Mouse (Mus musculus) cerebellum, postnatal 10 days (tissue): Measurements from ENCODE around the gene Tmem238l.
A peak's percentile ranks its signal among the peaks of the same experiment; 100 is the strongest.

Experiments used
- DNase-seq, 2 experiments: peaks; one replicate each; pipeline ENCODE4 v3.0.0; 2021; ENCODE audit warnings: mixed read lengths in 2 of 2

The Tmem238l gene

DNA sequence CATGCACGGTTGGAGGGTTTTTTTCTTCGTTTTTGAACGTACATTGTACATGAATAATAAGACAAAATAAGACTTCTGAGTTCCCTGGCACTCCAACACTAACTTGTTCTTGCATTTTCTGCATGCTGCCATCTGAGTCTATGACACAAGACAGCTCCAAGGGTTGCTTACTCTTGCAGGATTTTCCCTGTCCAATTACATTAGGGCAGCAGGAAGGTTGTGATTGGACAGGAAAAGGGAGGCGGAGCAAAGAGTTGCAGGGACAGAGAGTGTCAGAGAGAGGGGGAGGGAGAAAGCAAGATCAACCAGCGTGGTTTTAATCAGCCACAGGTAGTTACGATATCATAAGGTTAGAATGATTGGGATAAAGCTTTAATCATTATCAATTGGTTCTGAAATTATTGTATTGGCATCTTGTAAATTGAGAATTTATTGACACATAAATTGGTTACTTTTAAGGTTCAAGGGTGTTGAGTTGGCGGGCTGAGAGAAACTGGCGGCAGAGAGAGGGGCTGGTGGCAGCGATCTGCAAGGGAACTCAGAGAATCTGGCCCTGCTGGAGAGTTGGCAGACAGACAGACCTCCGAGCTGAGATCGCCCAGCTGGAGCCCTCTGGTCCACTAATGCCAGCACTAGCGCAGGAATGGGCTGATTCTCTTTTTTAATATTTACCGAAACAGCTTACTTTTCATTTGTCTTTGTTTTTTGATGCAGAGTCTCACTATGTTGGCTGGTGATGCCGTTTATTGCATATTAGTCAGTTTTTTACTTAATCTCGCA, 25.1 kb downstream of the Tmem238l start:
- peak; percentile 53 to 74 for DNase-seq

DNA sequence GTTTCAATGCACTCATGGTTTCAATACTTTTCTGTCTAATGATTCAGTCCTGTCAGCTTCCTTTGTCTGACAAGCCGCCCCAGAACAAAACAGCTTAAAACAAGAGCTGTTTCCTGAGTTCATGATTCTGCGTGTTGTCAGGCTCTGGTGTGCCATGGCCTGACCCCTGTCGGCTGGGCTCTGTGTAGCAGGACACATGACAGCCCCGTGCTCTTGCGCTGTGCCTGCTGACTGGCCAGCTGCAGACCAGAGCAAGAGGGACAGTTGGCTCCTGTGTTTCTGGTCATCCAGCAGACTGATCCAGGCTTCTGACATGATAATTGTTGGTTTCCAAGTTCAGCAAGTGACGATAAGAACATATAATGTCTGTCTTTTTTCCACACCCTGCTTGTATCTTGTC, 26.4 kb downstream of the Tmem238l start:
- peak; percentile 69 to 71 for DNase-seq

DNA sequence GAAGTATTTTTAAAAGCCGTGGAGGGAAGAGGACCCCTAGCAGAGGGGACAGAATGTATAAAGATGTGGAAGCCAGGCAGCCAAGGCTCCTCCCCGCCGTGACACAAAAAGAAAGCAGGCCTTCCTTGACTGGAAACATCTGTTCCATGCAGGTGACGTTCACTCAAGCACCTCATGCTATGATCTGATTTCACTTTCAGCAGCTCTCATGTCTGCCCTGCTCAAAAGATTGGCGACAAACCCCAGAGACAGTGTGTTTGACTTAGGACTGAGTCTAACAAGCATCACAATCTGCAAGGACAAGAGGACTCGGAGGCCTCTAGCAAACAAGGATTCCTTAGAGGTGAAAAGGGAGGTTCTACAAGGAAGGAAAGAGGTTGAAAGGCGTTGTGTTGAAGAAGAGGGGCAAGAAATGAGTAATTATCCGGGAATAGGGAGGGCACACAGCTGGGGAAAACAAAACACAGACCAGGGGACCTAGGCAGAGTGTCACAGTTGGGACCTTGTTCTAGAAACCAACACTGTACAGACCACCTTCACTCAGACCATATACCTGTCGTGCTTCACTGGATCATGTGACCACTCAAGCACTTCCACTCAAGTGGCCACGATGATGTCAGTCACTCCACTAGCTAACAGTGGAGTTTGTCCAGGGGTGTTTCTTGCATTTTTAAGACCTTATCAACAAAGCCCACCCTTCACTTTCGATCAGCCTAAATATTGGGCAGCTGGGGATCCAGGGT, 27.2 kb downstream of the Tmem238l start:
- no peak for DNase-seq

DNA sequence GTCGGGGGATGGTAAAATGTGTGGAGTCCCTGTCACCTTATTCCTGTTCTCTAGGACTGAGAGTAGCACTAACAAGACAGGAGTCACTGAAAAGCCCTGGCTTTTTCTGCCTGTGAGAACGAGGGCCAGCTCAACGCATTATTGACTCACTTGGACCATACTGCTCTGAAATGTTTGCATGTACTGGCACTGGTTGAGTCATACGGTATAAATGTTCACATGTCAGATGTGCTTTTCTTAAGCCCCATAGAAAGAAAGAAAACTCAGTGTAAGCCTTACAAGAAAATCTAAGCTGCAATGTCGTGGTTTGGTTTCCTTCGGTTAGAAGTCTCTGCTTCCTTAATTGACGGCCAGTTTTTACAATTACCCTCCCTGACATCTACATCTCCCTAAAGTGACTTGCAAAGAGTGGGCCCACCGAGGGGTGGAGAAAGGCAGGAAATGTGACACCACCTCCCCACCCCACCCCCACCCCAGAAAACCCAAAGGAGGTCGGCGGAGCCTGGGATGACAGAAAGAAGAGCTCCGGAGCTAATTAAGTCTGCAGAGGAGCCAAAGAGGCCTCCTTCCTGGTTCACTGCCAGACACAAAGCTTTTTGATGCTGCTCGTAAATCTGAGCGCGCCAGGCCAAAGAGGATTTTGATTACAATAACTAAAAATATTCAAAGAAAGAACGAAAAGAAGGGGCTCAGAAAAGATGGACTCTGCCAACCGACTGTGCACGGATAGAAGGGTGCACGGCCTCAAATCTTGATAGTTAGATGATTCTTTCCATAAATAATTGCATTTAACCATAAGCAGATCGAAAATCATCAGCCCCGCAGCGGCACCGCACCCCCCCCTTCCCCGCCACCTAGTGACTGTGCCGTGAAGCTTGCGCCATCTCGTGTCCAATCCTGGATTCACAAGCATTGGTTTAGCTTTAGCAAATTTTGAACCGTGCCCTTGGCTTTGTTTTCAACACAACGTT, 28.0 kb downstream of the Tmem238l start:
- peak; percentile 91 to 93 for DNase-seq

DNA sequence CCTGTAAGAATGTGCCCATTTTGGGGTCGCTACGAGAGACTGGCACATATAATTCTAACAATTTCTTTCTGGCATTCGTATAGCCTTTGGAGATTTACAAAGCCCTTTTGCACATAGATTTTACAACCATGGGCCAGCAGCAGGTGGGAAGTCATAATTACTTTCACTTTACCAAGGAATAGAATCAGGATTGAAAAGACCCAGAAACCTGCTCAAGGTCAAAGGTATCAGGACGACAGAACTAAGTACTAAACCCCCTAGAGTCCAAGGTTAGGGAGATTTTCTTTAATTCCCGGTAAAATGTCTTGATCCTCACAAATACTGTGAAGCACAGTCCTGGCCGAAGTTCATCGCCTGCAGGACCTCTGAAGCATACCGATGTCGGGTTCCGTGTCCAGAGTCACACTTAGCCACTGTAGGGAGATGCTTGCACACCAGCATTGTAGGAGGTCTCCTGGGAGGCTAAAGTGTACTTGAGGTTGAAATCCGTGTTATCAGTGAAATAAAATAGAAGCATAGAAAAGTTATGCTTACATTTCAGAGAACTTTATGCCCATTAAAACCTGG, 28.8 kb downstream of the Tmem238l start:
- no peak for DNase-seq

DNA sequence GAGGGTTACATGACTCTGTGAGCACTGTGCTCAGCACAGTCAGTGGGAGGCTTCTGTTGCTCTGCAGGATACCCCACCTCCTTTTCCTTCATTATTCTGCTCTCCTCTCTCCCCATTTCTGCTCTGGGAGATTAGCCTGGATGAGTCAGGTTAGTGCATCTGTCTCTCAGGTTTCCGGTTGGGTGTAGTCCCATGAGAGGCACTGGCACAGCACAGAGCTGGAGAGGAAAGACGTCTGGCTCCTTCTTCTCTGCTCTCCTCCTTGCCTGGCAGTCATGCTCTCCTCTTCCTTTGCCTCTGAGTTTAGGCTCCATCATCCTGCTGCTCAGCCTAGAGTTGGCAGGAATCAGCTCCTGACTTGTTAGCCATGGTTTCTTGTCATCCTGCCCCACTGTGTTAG, 35.7 kb downstream of the Tmem238l start:
- DNase-seq = peak; percentile 34 to 45

DNA sequence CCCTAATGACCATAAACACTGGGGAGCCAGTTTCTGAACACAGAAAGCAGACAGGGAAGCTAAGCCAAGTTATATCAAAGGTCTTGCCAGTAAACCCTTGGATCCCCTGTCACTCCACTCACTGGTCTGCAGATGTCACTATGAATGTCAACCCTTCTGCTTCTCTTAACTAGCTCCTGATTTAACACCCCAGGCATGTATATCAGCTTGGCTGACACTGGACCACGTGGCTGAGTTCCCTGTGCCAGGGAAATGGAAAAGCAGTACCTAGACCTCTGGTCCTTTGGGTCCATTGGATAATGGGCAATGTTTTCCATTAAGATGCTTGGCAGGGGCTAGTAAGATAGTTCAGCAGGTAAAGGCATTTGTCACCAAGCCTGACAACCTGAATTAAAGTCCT, 37.2 kb downstream of the Tmem238l start:
- peak; percentile 77 to 85 for DNase-seq

DNA sequence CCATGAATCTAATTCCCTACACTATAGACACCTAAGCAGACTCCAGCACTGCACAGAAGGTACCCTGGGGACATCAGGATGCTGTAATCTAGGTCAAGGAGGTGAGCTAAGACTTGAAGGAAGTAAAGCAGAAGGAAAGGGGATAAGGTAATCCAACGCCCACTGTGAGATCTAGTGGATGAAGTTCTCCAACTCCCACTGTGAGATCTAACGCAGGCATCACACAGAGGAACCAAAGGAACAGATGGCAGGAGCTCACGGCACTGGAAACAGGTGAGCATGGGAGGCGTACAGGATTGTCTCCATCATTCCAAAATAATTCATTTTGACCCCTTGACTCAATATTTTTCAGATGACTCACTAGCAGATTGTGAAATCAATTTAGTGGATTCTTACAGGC, 40.0 kb downstream of the Tmem238l start:
- peak; percentile 37 to 45 for DNase-seq

DNA sequence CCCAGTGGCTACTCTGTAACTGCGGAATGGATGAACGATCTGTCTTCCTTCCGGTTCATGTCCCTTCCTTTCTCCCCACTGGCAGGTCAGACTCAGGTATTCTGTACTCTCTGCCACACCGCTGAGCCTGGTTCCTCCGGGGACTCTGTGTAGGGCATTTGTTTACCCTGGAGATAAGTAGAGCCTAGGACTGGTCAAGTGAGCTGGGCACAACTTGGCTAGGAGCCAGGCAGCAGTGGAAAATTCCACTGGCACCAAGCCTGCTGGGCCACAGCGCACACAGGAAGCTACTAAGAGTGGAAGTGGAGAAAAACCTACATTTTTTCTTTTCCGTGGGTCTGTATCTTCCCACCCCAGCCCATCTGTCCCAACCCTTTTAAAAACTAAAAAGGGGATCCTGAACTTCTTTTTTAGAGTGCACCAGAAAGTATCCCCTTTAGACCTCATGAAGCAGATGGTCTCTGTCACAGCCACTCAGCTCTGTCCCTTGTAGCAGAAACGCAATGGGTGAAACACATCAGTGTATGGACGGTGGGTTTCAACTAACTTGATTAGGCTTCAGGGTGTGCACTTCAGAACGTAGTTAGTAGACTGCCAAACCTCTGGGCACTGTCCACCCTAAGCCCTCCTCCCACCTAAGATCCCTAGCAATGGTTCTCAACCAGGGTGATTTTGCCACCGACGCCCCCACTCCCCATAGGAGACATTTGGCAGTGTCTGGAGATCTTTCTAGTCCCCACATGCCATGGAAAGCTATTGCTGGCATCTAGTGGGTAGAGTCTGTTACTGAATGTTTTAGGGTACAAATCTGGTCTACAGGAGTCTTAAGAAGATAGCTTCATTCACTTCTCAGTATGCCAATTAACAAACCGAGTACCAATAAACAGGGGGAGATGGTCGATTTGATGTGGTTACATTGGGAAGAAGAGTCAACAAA, 42.3 kb downstream of the Tmem238l start:
- peak; percentile 76 to 78 for DNase-seq

DNA sequence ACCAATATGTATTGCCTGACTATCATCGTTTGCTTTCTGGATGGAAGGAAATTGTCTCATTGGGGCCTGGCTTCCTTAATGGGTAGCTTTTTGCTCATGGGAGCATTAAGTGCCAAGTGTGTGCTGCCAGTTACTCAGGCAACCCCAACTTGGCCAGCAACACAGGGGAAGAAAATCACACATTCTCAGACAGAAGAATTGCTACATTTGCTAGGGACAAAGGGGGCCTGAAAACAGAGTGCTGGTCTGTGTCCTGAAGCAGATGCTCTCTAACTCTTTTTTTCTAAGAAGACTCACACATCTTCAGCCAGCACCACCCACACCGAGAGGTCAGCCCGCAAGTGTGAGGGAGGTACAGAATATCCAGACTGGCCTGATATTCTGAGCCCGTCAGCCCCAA, 44.2 kb downstream of the Tmem238l start:
- peak; percentile 41 to 52 for DNase-seq

DNA sequence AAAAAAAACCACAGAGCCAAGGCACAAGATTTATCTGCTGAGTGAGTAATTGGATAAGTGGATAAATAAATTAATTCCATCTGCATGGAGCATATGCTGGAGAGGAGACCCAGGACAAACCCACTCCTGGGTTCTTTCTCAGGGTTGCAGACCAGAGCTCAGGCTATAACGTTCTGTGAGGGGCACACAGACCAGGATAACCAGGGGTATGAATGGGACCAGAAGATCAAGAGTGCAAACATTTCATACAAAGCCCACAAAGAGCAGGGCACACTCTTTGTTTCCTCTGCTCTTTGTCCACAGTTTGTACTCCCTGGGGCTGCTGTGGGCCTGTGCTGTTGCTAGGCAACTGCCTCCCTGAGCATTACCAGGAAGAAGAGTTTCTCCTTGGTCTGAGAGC, 45.3 kb downstream of the Tmem238l start:
- peak in 1 of 2 experiments; percentile 38 for DNase-seq

DNA sequence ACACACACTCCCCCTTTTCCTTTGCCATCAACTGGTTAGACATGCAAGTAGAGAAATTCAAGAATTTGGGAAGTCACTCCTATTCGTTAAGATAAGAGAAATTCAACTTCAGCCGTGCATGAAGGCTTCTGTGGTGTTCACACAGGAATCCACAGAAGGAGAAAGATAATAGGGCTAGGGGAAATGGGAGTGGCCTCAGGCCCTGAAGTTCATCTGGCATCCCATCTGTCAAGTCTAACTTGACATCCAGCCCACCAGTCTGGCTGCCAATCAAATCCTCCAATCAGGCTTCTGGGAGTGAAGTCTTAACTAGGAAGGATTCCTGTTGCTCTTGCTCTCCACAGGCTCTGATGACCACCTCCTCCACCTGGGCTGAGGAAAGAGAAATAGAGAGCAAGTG, 46.5 kb downstream of the Tmem238l start:
- DNase-seq = peak; percentile 73 to 82

DNA sequence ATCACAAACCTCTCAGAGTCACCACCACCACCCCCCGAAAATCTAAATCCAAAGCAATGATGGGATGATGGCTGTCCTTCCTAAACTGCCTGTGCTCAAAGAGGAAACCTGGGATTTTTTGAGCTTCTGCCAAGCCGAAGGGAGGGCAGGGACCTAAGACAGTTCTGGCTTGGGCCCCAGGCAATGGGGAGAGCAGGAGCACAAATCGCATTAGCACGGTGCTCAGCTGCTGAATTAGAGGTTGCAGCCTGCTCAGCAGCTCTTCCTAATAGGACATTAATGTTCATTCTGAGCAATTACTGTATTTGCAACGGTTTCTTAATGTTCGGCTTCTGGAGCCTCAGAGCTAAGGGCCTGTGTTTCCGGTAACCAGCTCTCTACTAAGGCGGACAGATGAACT, 51.5 kb downstream of the Tmem238l start:
- DNase-seq = peak; percentile 81 to 82

DNA sequence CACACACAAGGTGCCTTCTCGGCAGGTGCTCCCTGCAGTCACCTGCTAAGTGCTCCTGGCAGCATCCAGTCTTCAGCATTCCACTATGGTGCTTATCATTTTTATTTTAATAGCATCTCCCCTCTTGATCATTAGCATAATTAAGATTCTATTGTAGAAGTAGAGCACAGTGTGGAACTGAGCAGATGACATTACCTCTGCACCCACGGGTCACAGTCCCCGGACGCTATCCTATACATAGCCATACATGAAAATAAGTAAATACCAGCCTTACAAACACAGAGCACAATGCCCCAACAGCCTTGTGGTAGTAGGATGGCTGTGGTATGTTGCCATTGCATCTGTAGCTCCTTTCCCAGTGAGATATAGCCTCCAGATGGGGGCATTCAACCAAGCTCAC, 52.1 kb downstream of the Tmem238l start:
- no peak for DNase-seq

DNA sequence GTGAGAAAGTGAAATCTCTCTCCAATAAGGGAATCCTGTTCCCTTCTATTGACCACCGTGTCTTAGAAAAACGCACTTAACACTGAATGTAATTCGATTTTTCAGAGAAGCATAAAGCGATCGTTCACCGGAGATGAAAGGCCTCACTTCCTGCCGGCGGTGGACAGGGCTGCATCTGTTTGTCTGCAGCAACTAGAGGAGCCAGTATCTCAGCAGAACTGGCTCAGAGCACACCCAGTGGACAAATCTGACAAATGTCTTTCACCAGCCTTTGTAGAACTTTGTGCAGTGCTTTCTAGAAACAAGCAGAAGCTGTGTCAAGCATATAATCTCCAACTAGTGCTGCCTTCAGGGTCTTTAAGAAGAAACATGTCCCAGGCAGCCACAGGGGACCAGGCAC, 54.0 kb downstream of the Tmem238l start:
- DNase-seq = peak; percentile 50 to 57

DNA sequence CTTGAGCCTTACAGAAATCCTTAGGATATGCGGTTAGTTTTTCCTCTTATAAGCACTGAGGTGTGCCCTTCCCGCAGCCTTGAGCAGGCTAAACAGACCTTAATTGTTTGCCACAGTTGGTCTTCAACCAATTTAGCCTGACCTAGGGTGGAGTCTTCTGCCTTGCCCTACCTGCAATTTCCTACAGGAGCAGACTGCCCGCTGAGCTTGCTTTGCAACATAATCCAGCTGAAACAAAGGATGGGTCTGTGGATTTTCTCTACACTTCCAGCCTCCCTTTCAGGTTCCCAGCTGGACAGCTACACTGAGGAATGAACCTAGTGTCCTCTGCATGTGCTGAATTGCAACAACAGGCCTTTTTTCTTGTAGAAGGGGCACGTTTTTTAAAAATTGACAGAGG, 55.2 kb downstream of the Tmem238l start:
- no peak for DNase-seq
